Mouse (Mus musculus) lung, adult 2 months (tissue): ENCODE data around the gene Mfrp.

Source experiments
- CTCF ChIP-seq: fragments of 200-500 bp; IDR thresholded peaks from 2 replicates; pipeline ENCODE4 v1.5.1; 2011; ENCODE audit warnings: mild to moderate bottlenecking, low read length, control low read depth; ENCODE audit not compliant: insufficient read depth
- POLR2A ChIP-seq: fragments of 200-500 bp; IDR thresholded peaks from 2 replicates; pipeline ENCODE4 v1.6.1; 2011; ENCODE audit warnings: low read depth, mild to moderate bottlenecking, control low read depth, low read length, borderline replicate concordance; ENCODE audit errors: extremely low read depth

- no peak for TF ChIP-seq CTCF
- TF ChIP-seq POLR2A, result peak; percentile 40; the same call in 1 of the 2 replicates
These were observed 28.1 kb downstream of the Mfrp start for GRCm38 (mm10) chr9:44129633-44130032.
